Mouse (Mus musculus): ENCODE results near the gene Allc. TPM values are rescaled to one million over a fixed set of nuclear protein-coding genes. Genes with fewer than 3 reads are reported as not detected.
A peak's percentile ranks its signal among the peaks of the same experiment; 100 is the strongest.

The Allc gene
- polyA plus RNA-seq, 1 experiment from 2014 or later: not detected

GRCm38 (mm10) chr12:28607546-28608305, 25.4 kb upstream of the Allc start:
- Histone ChIP-seq H3K27me3 (no peaks in the 10 kb centered on the region), H3K27ac (no peak overlapping the region), H3K9ac (no peak overlapping the region), H3K9me3 (replicated peaks) (no peaks in the 10 kb centered on the region), H3K36me3 (no peaks in the 10 kb centered on the region), H3K4me1 (replicated peaks) (no peaks in the 10 kb centered on the region), H3K4me3 (replicated peaks) (no peak overlapping the region), H3K4me2 (no peak overlapping the region)
- WGBS (ENCODE audit: insufficient replicate concordance): 60% methylated on average over 17 of the region's 17 CpGs
- DNase-seq (no peak), ATAC-seq (ENCODE audit: low read depth) (no peak)

DNA sequence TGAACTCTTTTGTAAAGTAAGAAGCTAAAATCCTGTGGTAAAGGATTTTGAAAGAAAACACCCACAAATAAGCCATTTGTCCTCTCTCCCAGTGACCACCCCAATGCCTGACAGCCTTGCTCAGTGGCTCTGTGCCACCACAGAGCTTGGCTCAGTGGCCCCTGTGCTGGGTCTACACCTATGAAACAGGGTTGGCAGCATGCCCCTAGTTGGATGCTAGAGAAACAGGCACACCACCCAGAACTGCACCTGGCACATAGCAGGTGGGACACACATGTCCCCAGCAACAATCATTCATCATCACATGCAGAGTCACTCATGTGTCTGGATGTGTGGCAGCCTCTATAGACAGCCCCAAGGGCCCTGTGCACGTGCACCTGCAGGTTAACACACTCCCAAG, 21.2 kb upstream of the Allc start:
- ATAC-seq (ENCODE audit: low read depth) (no peak), DNase-seq (no peak)
- no peak overlapping the region for H3K4me3 ChIP-seq (replicated peaks)
- no peaks in the 10 kb centered on the region for H3K36me3 ChIP-seq
- no peak overlapping the region for H3K9ac ChIP-seq
- no peak overlapping the region for H3K27ac ChIP-seq
- 35% methylated on average over 1 of the region's 1 CpGs for WGBS (ENCODE audit: insufficient replicate concordance)
- 0 out of 2 replicates have a peak, but pooled peaks cover 4% of the 10 kb centered on the region for H3K27me3 ChIP-seq
- H3K9me3 ChIP-seq (replicated peaks): no peaks in the 10 kb centered on the region
- H3K4me2 ChIP-seq: no peak overlapping the region
- no peaks in the 10 kb centered on the region for H3K4me1 ChIP-seq (replicated peaks)

- 28% methylated on average over 4 of the region's 4 CpGs for WGBS (ENCODE audit: insufficient replicate concordance)
- Histone ChIP-seq H3K36me3 (no peaks in the 10 kb centered on the region), H3K4me3 (replicated peaks) (no peak overlapping the region), H3K9ac (no peak overlapping the region), H3K9me3 (replicated peaks) (no peaks in the 10 kb centered on the region), H3K4me1 (replicated peaks) (no peaks in the 10 kb centered on the region), H3K27me3 (0 out of 2 replicates have a peak, but pooled peaks cover 4% of the 10 kb centered on the region), H3K27ac (no peak overlapping the region), H3K4me2 (no peak overlapping the region)
- ATAC-seq (ENCODE audit: low read depth) (no peak), DNase-seq (no peak)
These were observed 19.9 kb upstream of the Allc start for GRCm38 (mm10) chr12:28602259-28602658.

- Histone ChIP-seq H3K4me2 (no peak overlapping the region), H3K27me3 (0 out of 2 replicates have a peak, but pooled peaks cover 4% of the 10 kb centered on the region), H3K4me3 (replicated peaks) (no peak overlapping the region), H3K36me3 (no peaks in the 10 kb centered on the region), H3K9me3 (replicated peaks) (no peaks in the 10 kb centered on the region), H3K4me1 (replicated peaks) (no peaks in the 10 kb centered on the region), H3K9ac (no peak overlapping the region), H3K27ac (no peak overlapping the region)
- DNase-seq (no peak), ATAC-seq (ENCODE audit: low read depth) (no peak)
- WGBS (ENCODE audit: insufficient replicate concordance): 45% methylated on average over 2 of the region's 2 CpGs
These were observed 16.2 kb upstream of the Allc start for GRCm38 (mm10) chr12:28598526-28598991.

DNA sequence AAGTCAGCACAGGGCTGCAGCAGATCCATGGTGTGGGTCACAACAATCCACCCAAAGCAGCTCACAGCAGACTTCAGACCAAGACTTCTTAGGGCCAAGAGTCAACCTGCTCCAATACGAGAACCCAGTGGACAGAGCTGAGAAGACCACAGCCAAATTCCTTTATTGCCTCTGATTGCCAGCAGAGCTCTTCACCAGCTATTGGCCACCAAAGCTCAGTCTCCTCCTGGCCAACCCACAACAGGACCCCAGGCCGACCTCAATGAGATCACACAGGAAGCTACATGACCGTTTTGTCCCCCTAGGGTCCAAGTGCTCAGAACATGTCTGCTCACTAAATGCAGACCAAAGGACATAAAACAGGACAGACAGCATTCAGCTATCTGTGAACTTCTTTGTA, 15.8 kb upstream of the Allc start:
- WGBS (ENCODE audit: insufficient replicate concordance): 32% methylated on average over 3 of the region's 3 CpGs
- no peak overlapping the region for H3K4me2 ChIP-seq
- H3K27ac ChIP-seq: no peak overlapping the region
- H3K27me3 ChIP-seq: 0 out of 2 replicates have a peak, but pooled peaks cover 4% of the 10 kb centered on the region
- no peaks in the 10 kb centered on the region for H3K9me3 ChIP-seq (replicated peaks)
- no peak overlapping the region for H3K9ac ChIP-seq
- no peaks in the 10 kb centered on the region for H3K36me3 ChIP-seq
- no peak overlapping the region for H3K4me3 ChIP-seq (replicated peaks)
- no peaks in the 10 kb centered on the region for H3K4me1 ChIP-seq (replicated peaks)
- ATAC-seq (ENCODE audit: low read depth): no peak
- DNase-seq: no peak

GRCm38 (mm10) chr12:28597699-28598098, 15.4 kb upstream of the Allc start:
- Histone ChIP-seq H3K9ac (no peak overlapping the region), H3K27me3 (0 out of 2 replicates have a peak, but pooled peaks cover 4% of the 10 kb centered on the region), H3K36me3 (no peaks in the 10 kb centered on the region), H3K27ac (no peak overlapping the region), H3K4me2 (no peak overlapping the region), H3K4me1 (replicated peaks) (no peaks in the 10 kb centered on the region), H3K4me3 (replicated peaks) (no peak overlapping the region), H3K9me3 (replicated peaks) (no peaks in the 10 kb centered on the region)
- DNase-seq (no peak), ATAC-seq (ENCODE audit: low read depth) (no peak)
- WGBS (ENCODE audit: insufficient replicate concordance): 68% methylated on average over 9 of the region's 9 CpGs

- no peak overlapping the region for H3K4me2 ChIP-seq
- H3K4me3 ChIP-seq (replicated peaks): no peak overlapping the region
- no peaks in the 10 kb centered on the region for H3K36me3 ChIP-seq
- H3K4me1 ChIP-seq (replicated peaks): no peaks in the 10 kb centered on the region
- no peak overlapping the region for H3K9ac ChIP-seq
- H3K9me3 ChIP-seq (replicated peaks): no peaks in the 10 kb centered on the region
- ATAC-seq (ENCODE audit: low read depth): no peak
- DNase-seq: no peak
- no peak overlapping the region for H3K27ac ChIP-seq
- no peaks in the 10 kb centered on the region for H3K27me3 ChIP-seq
These were observed 14.5 kb upstream of the Allc start for GRCm38 (mm10) chr12:28596851-28597250.

DNA sequence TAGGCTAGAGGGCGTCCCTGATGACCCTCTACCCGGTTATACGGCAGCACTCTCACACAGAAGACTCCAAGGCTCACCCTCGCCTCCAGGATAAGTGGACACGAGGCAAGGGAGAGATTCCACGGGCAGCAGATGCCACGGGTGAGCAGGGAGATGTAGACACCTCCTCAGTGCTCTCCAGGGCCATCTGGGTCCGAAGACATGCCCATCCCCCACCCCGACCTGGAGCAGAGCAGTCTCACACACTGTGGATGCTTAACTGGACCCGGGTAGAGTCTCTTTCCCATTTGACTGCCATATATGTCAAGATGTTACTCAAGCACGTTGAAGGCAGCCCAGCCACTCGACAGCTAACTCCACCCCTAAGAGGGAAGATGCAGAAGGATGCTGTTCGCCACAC, 8.1 kb upstream of the Allc start:
- Histone ChIP-seq H3K27me3 (peaks cover 12% of the 10 kb centered on the region; the same call in 1 of the 2 replicates), H3K4me3 (replicated peaks) (no peak overlapping the region), H3K9ac (no peak overlapping the region), H3K27ac (no peak overlapping the region), H3K9me3 (replicated peaks) (no peaks in the 10 kb centered on the region), H3K36me3 (no peaks in the 10 kb centered on the region), H3K4me1 (replicated peaks) (0 out of 2 replicates have a peak, but pooled peaks cover 5% of the 10 kb centered on the region), H3K4me2 (no peak overlapping the region)
- DNase-seq (no peak), ATAC-seq (ENCODE audit: low read depth) (no peak)
- WGBS (ENCODE audit: insufficient replicate concordance): 28% methylated on average over 13 of the region's 13 CpGs

- peak overlapping the region; percentile 34 for H3K4me3 ChIP-seq (replicated peaks)
- H3K27me3 ChIP-seq: peaks cover 12% of the 10 kb centered on the region; the same call in 1 of the 2 replicates
- DNase-seq (peak; percentile 46), ATAC-seq (ENCODE audit: low read depth) (peak; percentile 70)
- 8% methylated on average over 24 of the region's 24 CpGs for whole genome bisulfite sequencing (ENCODE audit: insufficient replicate concordance)
- H3K4me1 ChIP-seq (replicated peaks): 0 out of 2 replicates have a peak, but pooled peaks cover 5% of the 10 kb centered on the region
- peak overlapping the region; percentile 53 for H3K4me2 ChIP-seq
- H3K9me3 ChIP-seq (replicated peaks): no peaks in the 10 kb centered on the region
- no peak overlapping the region for H3K9ac ChIP-seq
- H3K27ac ChIP-seq: no peak overlapping the region
- no peaks in the 10 kb centered on the region for H3K36me3 ChIP-seq
These were observed 7.0 kb upstream of the Allc start for GRCm38 (mm10) chr12:28589090-28589868.

- DNase-seq: no peak
- Histone ChIP-seq H3K9me3 (replicated peaks) (no peaks in the 10 kb centered on the region), H3K4me3 (replicated peaks) (no peak overlapping the region), H3K36me3 (no peaks in the 10 kb centered on the region), H3K27me3 (peaks cover 12% of the 10 kb centered on the region; the same call in 1 of the 2 replicates), H3K4me1 (replicated peaks) (0 out of 2 replicates have a peak, but pooled peaks cover 5% of the 10 kb centered on the region), H3K9ac (no peak overlapping the region), H3K4me2 (no peak overlapping the region), H3K27ac (no peak overlapping the region)
- no peak for ATAC-seq (ENCODE audit: low read depth)
- WGBS (ENCODE audit: insufficient replicate concordance): 71% methylated on average over 6 of the region's 6 CpGs
These were observed 5.6 kb upstream of the Allc start for GRCm38 (mm10) chr12:28587949-28588348.

DNA sequence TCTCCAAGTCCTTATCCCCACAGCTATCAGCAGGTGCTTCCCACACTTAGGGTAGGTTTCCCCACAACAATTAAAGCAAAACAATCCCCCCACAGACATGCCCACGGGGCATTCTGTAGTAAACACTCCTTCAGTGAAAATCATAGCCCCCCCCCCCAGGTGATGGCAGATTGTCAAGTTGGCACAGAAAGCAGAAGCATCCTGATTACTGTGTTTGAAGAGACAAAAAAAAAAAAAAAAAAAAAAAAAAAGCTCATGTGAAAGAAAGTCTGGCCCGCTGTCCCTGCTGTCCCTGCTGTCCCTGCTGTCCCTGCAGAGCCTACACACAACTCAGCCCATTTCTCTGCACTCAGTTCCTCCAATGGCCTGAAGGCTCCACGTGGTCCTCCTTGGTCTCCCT, 1.7 kb upstream of the Allc start:
- H3K9me3 ChIP-seq (replicated peaks): no peaks in the 10 kb centered on the region
- H3K4me1 ChIP-seq (replicated peaks): no peaks in the 10 kb centered on the region
- H3K4me2 ChIP-seq: no peak overlapping the region
- no peak for ATAC-seq (ENCODE audit: low read depth)
- H3K27me3 ChIP-seq: no peaks in the 10 kb centered on the region
- no peak for DNase-seq
- H3K27ac ChIP-seq: no peak overlapping the region
- WGBS (ENCODE audit: insufficient replicate concordance): 47% methylated on average over 3 of the region's 3 CpGs
- H3K36me3 ChIP-seq: no peaks in the 10 kb centered on the region
- no peak overlapping the region for H3K9ac ChIP-seq
- H3K4me3 ChIP-seq (replicated peaks): no peak overlapping the region
